Mouse (Mus musculus) midbrain, embryonic 14.5 days (tissue): ENCODE data around the gene Ankrd12. TPM values are rescaled to one million over a fixed set of nuclear protein-coding genes. Genes with fewer than 3 reads are reported as not detected.

Source experiments
- ATAC-seq: fragments of 200-750 bp; cut with Nextera tagmentation; 2 replicates; pipeline ENCODE4 v1.8.0; 2017; ENCODE audit warnings: moderate number of reproducible peaks, moderate library complexity; ENCODE audit not compliant: low FRiP score, low TSS enrichment
- DNase-seq: peaks from one replicate; pipeline ENCODE4 v3.0.0-alpha.2; 2015
- H3K27ac ChIP-seq: fragments of 300-500 bp; sonication (generic); replicated peaks from 2 replicates; pipeline ENCODE4 v1.5.1; 2014; ENCODE audit warnings: mild to moderate bottlenecking, low read depth, low read length, moderate library complexity
- H3K27me3 ChIP-seq: fragments of 300-500 bp; sonication (generic); 2 replicates; pipeline ENCODE4 v1.6.1; 2014; ENCODE audit warnings: low read length, control low read depth, mixed read lengths; ENCODE audit not compliant: control insufficient read depth, insufficient read depth
- H3K36me3 ChIP-seq: fragments of 300-500 bp; sonication (generic); 2 replicates; pipeline ENCODE4 v1.6.1; 2014; ENCODE audit warnings: low read length, control low read depth; ENCODE audit not compliant: control insufficient read depth, insufficient read depth
- H3K4me1 ChIP-seq: fragments of 300-500 bp; sonication (generic); 2 replicates; pipeline ENCODE4 v1.6.1; 2014; ENCODE audit warnings: mild to moderate bottlenecking, antibody characterized with exemption, low read length, control low read depth; ENCODE audit not compliant: control insufficient read depth, insufficient read depth
- H3K4me2 ChIP-seq: fragments of 300-500 bp; sonication (generic); 2 replicates; pipeline ENCODE4 v1.6.1; 2014; ENCODE audit warnings: mild to moderate bottlenecking, low read length, moderate library complexity
- H3K4me3 ChIP-seq: fragments of 300-500 bp; sonication (generic); replicated peaks from 2 replicates; pipeline ENCODE4 v1.5.1; 2014; ENCODE audit warnings: low read depth, low read length
- H3K9ac ChIP-seq: fragments of 300-500 bp; sonication (generic); replicated peaks from 2 replicates; pipeline ENCODE4 v1.6.1; 2014; ENCODE audit warnings: mild to moderate bottlenecking, low read length, moderate library complexity
- H3K9me3 ChIP-seq: fragments of 300-500 bp; sonication (generic); 2 replicates; pipeline ENCODE4 v1.6.1; 2016; ENCODE audit warnings: low read length, control low read depth, mixed read lengths; ENCODE audit not compliant: control insufficient read depth
- WGBS: fragments of 180-500 bp; shearing (Covaris S2); extraction: QIAGEN DNeasy Blood & Tissue Kit; methylation state at CpG from one replicate; pipeline ENCODE4 v1.1.7; 2014; 5-methylcytosine and 5-hydroxymethylcytosine counted together
- polyA plus RNA-seq: library from polyadenylated mRNA; unstranded; fragments of >200 nt; fragmentation: Nextera tagmentation; extraction: Ambion mirVana; gene quantifications from 2 replicates; pipeline ENCODE4 v1.2.1, GENCODE M21; 2014

Gene Ankrd12
- polyA plus RNA-seq, 1 experiment from 2014 or later, result 152 TPM

DNA sequence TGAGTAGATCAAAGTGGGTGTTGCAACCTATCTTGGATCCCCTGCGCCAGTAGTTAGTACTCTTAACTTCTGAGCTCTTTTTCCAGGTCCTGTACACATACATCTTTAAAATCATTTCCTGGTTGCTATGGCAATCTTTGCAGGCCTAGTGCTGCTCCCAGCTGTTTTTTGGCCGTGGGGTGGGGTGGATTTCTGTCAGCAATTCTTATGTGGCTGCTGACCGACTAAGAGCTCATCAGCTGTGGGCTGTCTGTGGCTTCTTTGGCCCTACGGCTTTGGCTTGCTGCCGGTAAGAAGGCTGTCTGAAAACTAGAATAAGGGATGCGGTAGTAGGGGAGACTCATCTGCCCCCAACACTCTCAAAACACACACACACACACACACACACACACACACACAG lies 33.9 kb upstream of the Ankrd12 start:
- WGBS, result 51% methylated on average over 6 of the region's 6 CpGs
- no peaks in the 10 kb centered on the region for H3K27me3 ChIP-seq
- H3K27ac ChIP-seq, result no peak overlapping the region
- peak; percentile 32; the same call in 1 of the 2 replicates for ATAC-seq
- H3K4me3 ChIP-seq, result peak overlapping the region; percentile 76
- peak overlapping the region; percentile 69 for H3K4me2 ChIP-seq
- peaks cover 21% of the 10 kb centered on the region for H3K36me3 ChIP-seq
- no peaks in the 10 kb centered on the region for H3K9me3 ChIP-seq
- H3K4me1 ChIP-seq, result peaks cover 10% of the 10 kb centered on the region
- no peak for DNase-seq
- H3K9ac ChIP-seq, result peak overlapping the region; percentile 75

DNA sequence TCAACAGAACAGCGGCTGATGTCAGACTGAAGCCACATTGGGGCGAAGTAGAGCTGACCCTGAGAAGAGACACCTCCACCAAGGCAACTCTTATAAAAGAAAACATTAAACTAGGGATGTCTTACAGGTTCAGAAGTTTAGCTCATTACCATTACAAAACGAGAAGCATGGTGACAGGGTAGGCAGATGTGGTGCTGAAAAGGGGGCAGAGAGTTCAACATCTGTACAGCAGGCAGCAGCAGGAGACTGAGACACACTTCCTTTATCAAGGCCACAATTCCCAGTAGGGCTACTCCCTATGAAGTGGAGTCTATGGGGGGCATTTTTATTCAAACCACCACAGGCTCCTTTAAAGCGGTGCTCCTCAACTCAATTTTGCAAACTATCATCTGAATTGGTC lies 31.3 kb upstream of the Ankrd12 start:
- no peak for DNase-seq
- Histone ChIP-seq H3K4me2 (no peak overlapping the region), H3K4me3 (no peak overlapping the region), H3K36me3 (no peaks in the 10 kb centered on the region), H3K4me1 (peaks cover 10% of the 10 kb centered on the region), H3K9ac (no peak overlapping the region), H3K27me3 (no peaks in the 10 kb centered on the region), H3K27ac (no peak overlapping the region), H3K9me3 (no peaks in the 10 kb centered on the region)
- no peak for ATAC-seq
- 84% methylated on average over 4 of the region's 4 CpGs for WGBS

DNA sequence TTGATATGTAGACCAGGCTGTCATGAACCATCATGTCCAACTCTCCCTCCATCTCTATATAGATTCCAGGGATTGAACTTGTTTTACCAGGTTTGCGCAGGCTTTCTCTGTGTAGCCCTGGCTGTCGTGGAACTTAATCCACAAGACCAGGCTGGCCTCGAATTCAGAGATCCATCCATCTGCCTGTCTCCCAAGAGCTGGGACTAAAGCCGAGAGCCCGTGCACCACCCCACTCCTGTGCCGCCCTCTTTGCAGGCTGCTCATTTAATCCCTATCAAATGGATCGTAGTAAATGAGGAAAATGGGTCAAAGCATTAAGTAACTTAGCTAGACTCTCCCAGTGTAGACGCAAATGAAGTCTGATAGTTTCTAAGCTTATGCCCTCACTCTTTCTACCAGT lies 30.6 kb upstream of the Ankrd12 start:
- DNase-seq, result no peak
- no peaks in the 10 kb centered on the region for H3K9me3 ChIP-seq
- peaks cover 9% of the 10 kb centered on the region for H3K4me1 ChIP-seq
- no peaks in the 10 kb centered on the region for H3K27me3 ChIP-seq
- no peak overlapping the region for H3K4me3 ChIP-seq
- ATAC-seq, result no peak
- 67% methylated on average over 8 of the region's 8 CpGs for WGBS
- H3K36me3 ChIP-seq, result no peaks in the 10 kb centered on the region
- no peak overlapping the region for H3K4me2 ChIP-seq
- no peak overlapping the region for H3K27ac ChIP-seq
- no peak overlapping the region for H3K9ac ChIP-seq

DNA sequence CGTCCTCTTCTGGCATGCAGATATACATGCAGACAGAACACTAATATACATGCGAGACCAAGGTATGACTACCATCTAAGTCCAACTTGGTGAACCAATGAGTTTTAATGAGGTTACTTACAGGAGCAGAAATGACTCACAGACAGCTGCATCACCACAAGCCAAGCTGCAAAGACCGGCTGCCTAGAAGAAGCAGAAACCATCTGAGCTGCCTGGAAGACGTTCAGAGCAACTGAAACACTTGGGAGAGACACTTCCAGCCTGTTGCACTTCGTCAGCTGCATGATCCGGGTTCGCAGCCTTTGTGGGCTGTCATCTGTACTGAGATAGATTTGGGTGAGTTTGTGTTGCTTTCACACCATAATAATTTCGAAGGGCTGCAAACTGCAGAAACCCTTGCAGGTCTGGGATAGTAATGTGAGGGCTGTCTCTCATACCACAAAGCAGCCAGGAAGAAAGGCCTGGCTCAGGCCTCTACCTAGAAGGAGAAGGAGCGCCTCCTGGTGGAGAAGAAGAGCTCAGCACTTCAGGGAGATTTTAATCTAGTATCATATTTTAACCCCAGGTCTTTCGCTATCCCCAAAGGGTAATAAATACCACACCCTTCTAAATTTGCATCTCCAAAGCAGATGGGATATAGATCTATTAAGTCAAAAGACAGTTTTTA lies 29.8 kb upstream of the Ankrd12 start:
- no peaks in the 10 kb centered on the region for H3K27me3 ChIP-seq
- no peak overlapping the region for H3K9ac ChIP-seq
- no peak overlapping the region for H3K4me2 ChIP-seq
- H3K4me1 ChIP-seq, result 0 out of 2 replicates have a peak, but pooled peaks cover 4% of the 10 kb centered on the region
- H3K36me3 ChIP-seq, result no peaks in the 10 kb centered on the region
- H3K9me3 ChIP-seq, result no peaks in the 10 kb centered on the region
- H3K27ac ChIP-seq, result no peak overlapping the region
- DNase-seq (peak; percentile 90), ATAC-seq (no peak)
- no peak overlapping the region for H3K4me3 ChIP-seq
- WGBS, result 51% methylated on average over 10 of the region's 10 CpGs

DNA sequence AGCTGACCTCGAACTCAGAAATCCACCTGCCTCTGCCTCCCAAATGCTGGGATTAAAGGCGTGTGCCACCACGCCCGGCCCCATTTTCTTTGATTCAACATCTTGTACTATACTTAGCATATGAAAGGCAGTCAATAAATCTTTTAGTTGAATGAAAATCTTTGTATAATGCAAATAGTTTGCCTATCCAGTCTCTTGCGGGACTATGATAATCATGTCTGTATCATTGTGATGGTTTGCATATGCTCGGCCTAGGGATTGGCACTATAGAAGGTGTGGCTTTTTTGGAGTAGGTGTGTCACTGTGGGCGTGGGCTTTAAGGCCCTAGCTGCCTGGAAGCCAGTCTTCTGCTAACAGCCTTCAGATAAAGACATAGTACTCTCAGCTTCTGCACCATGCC lies 27.2 kb upstream of the Ankrd12 start:
- Histone ChIP-seq H3K27ac (no peak overlapping the region), H3K4me3 (no peak overlapping the region), H3K9ac (no peak overlapping the region), H3K9me3 (no peaks in the 10 kb centered on the region), H3K27me3 (no peaks in the 10 kb centered on the region), H3K36me3 (no peaks in the 10 kb centered on the region), H3K4me1 (peaks cover 11% of the 10 kb centered on the region), H3K4me2 (no peak overlapping the region)
- WGBS, result 77% methylated on average over 7 of the region's 7 CpGs
- no peak for DNase-seq
- ATAC-seq, result no peak

DNA sequence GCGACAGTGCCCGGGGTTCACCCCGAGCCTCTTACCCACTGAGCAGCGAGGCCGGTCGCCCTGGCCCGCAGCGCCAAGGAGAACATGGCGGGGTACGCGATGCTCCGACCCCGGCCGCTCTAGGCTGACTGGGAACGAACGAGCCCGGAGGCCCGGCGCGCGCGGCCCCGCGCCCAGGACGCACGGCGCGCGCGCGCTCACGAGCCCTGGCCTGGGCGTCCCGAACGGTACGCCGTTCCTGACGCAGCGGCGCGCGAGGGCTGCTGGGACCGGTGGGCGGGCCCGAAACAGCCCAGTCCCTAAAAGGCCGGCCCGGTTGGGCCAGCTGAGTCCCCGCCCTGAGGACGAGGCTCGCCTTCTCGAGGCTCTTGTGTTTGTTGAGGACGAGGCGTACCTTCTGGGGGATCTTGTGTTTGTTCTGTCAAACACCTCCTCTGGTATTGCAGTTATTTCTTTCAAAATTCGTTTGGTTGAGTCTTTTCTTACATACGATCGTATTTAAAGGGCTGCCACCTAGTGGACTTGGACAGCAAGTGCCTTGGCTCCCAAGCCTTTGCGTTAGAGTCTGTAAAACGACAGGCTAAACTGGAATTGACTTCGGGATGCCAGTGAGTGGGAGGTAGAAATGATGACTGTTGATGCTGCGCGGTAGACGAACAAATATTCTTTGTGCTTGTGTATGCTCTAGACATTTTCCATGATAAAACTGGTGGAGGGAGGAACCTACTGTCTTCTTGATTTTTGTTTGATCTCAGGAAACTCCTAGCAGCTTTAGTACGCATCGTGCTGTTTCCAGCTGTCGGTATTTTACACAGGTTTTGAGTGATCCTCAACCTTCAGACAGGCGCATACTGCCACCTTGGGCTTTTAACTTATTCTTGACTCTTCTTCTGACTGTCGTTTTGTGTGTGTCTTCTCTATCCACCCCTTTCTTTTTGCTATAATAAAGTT lies 24.8 kb upstream of the Ankrd12 start, which contains the start of gene Ndufv2:
Ndufv2 (minus strand) TSS at position 180 of the 951 bp plus-strand sequence.
- Histone ChIP-seq H3K9ac (peak within 1 kb of the TSS; percentile 96), H3K9me3 (no peaks in the 10 kb centered on the region), H3K4me1 (peaks cover 15% of the 10 kb centered on the region), H3K27ac (peak within 1 kb of the TSS; percentile 93), H3K36me3 (no peaks in the 10 kb centered on the region), H3K27me3 (no peaks in the 10 kb centered on the region), H3K4me2 (peak within 1 kb of the TSS; percentile 77), H3K4me3 (peak within 1 kb of the TSS; percentile 95)
- DNase-seq, result peak; percentile 100
- peak; percentile 98 for ATAC-seq
- under 1% methylated on average over 67 of the region's 67 CpGs for WGBS

DNA sequence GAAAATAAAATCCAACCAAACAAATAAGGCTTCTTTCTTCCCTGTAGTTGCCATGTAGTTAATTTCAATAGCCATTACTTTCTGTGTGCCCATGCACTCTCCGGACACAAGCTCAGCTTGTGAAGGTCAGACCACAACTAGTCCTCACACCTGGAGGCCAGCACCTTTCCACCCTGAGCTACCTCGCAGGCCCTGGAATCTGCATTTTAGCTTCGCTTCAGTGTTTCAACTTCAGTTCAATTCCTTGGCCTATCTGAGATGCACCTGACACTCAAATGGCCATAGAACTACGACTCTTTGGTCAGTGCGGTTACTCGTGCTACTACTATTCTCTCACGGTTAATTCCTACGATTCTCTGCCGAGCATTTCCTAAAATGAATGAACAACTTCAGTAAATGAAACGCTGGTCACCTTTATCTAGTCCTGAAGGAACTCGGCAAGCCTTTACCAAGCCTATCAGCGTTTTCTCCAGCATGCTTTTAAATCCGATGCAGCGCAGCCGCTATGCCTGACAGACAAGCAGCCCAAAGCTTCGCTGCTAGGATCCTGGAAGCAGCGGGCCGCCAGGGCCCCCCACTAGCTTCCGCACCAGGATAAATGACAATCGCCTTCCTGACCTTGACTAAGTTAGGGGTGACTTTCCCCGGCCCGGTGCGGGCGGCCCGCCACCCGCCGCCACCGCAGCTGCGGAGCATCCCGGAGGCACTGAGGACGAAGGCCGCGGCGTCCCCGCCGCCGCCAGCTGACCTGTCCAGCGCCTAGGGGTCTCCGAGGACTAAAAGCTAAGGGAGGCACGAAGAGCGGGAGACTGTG lies 23.9 kb upstream of the Ankrd12 start:
- Histone ChIP-seq H3K27ac (peak overlapping the region; percentile 93), H3K4me3 (peak overlapping the region; percentile 95), H3K27me3 (no peaks in the 10 kb centered on the region), H3K4me1 (peaks cover 15% of the 10 kb centered on the region), H3K36me3 (no peaks in the 10 kb centered on the region), H3K4me2 (peak overlapping the region; percentile 77), H3K9ac (peak overlapping the region; percentile 96), H3K9me3 (no peaks in the 10 kb centered on the region)
- DNase-seq (peak; percentile 65), ATAC-seq (no peak; the same call in 1 of the 2 replicates)
- under 1% methylated on average over 41 of the region's 41 CpGs for WGBS

DNA sequence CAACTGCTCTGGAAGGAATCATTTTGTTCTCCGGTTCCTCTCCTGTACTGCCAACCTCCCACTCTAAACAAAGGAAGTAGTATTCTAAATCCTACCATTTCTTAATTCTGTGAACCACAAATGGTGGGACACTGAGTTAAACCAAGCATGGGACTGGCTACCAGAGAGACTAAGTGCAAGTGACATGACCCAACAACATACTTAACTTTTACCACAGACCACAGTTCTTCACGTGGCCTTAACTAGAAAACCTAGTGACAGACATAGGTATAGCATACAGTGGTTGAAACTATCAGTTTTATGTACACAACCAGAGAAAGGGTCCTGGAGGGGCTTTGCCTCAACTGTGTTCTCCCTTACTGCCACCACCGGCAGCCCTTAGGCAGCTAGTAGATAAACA lies 15.8 kb upstream of the Ankrd12 start:
- Histone ChIP-seq H3K4me3 (no peak overlapping the region), H3K4me2 (no peak overlapping the region), H3K27ac (no peak overlapping the region), H3K36me3 (peaks cover 17% of the 10 kb centered on the region), H3K4me1 (no peaks in the 10 kb centered on the region), H3K9ac (no peak overlapping the region), H3K9me3 (no peaks in the 10 kb centered on the region), H3K27me3 (no peaks in the 10 kb centered on the region)
- no peak for ATAC-seq
- no peak for DNase-seq
- WGBS, result 90% methylated on average over 3 of the region's 3 CpGs
